Mouse (Mus musculus) cortical plate, adult 2 months (tissue): ENCODE results near the gene Ank3.

Source experiments
- CTCF ChIP-seq: fragments of 200-500 bp; IDR thresholded peaks from 2 replicates; pipeline ENCODE4 v1.5.1; 2011; ENCODE audit warnings: mild to moderate bottlenecking, control low read depth, low read length; ENCODE audit not compliant: insufficient read depth; ENCODE audit errors: extremely low read depth
- POLR2A ChIP-seq: fragments of 200-500 bp; IDR thresholded peaks from 2 replicates; pipeline ENCODE4 v1.6.1; 2011; ENCODE audit warnings: mild to moderate bottlenecking, low read length, control low read depth; ENCODE audit not compliant: insufficient read depth; ENCODE audit errors: extremely low read depth

GRCm38 (mm10) chr10:69548771-69549170 lies 150.2 kb downstream of the Ank3 start:
- TF ChIP-seq POLR2A (no peak), CTCF (no peak)
